Mouse (Mus musculus): ENCODE results near the gene Arsg. TPM values are rescaled to one million over a fixed set of nuclear protein-coding genes. Genes with fewer than 3 reads are reported as not detected.

The Arsg gene
- polyA plus RNA-seq, 1 experiment = 0.51 TPM

GRCm38 (mm10) chr11:109496996-109497714 lies 24.0 kb downstream of the Arsg start:
- TF ChIP-seq USF1 (IDR thresholded peaks at IDR 0.05; ENCODE audit: low read depth) (no peak), FOSL1 (IDR thresholded peaks at IDR 0.05; ENCODE audit: insufficient read depth, low read length, poor library complexity, severe bottlenecking) (no peak), MYOD1 (IDR thresholded peaks at IDR 0.05; ENCODE audit: control insufficient read depth, insufficient read length, low read depth) (no peak), MYOG (IDR thresholded peaks at IDR 0.05; ENCODE audit: control insufficient read depth, extremely low read depth, insufficient read length) (no peak), CEBPB (IDR thresholded peaks at IDR 0.05; ENCODE audit: low read depth) (no peak)
- Histone ChIP-seq H3K79me2 (ENCODE audit: control insufficient read depth, insufficient read depth) (no peaks in the 10 kb centered on the region), H3K36me3 (ENCODE audit: control insufficient read depth, insufficient read depth) (no peaks in the 10 kb centered on the region)

GRCm38 (mm10) chr11:109497990-109498389 lies 24.8 kb downstream of the Arsg start:
- TF ChIP-seq CTCF (IDR thresholded peaks at IDR 0.05; ENCODE audit: control insufficient read depth, insufficient read depth, insufficient read length) (no peak), CEBPB (IDR thresholded peaks at IDR 0.05; ENCODE audit: low read depth) (no peak), FOSL1 (IDR thresholded peaks at IDR 0.05; ENCODE audit: insufficient read depth, low read length, poor library complexity, severe bottlenecking) (no peak), MYOD1 (IDR thresholded peaks at IDR 0.05; ENCODE audit: control insufficient read depth, insufficient read length, low read depth) (no peak), MYOG (IDR thresholded peaks at IDR 0.05; ENCODE audit: control insufficient read depth, extremely low read depth, insufficient read length) (no peak), USF1 (IDR thresholded peaks at IDR 0.05; ENCODE audit: low read depth) (no peak), MAX (IDR thresholded peaks at IDR 0.05) (no peak)
- Histone ChIP-seq H3K4me3 (ENCODE audit: insufficient read depth, poor library complexity, severe bottlenecking) (no peak overlapping the region), H3K79me2 (ENCODE audit: control insufficient read depth, insufficient read depth) (no peaks in the 10 kb centered on the region), H3K36me3 (ENCODE audit: control insufficient read depth, insufficient read depth) (no peaks in the 10 kb centered on the region), H3ac (ENCODE audit: control insufficient read depth, insufficient read length, low read depth) (no peak overlapping the region), H3K79me3 (ENCODE audit: low read depth) (no peaks in the 10 kb centered on the region), H3K27me3 (ENCODE audit: control insufficient read depth, insufficient read depth, insufficient read length) (no peaks in the 10 kb centered on the region)

More at GRCm38 (mm10) chr11:109496996-109497714, 24.0 kb downstream of the Arsg start:
- no peak overlapping the region for H3K4me3 ChIP-seq (ENCODE audit: insufficient read depth, poor library complexity, severe bottlenecking)
- no peak overlapping the region for H3ac ChIP-seq (ENCODE audit: control insufficient read depth, insufficient read length, low read depth)
- no peaks in the 10 kb centered on the region for H3K79me3 ChIP-seq (ENCODE audit: low read depth)
- no peaks in the 10 kb centered on the region for H3K27me3 ChIP-seq (ENCODE audit: control insufficient read depth, insufficient read depth, insufficient read length)

- TF ChIP-seq CTCF (IDR thresholded peaks at IDR 0.05; ENCODE audit: control insufficient read depth, insufficient read depth, insufficient read length) (no peak), MYOG (IDR thresholded peaks at IDR 0.05; ENCODE audit: control insufficient read depth, extremely low read depth, insufficient read length) (no peak), FOSL1 (IDR thresholded peaks at IDR 0.05; ENCODE audit: insufficient read depth, low read length, poor library complexity, severe bottlenecking) (no peak), USF1 (IDR thresholded peaks at IDR 0.05; ENCODE audit: low read depth) (no peak), MYOD1 (IDR thresholded peaks at IDR 0.05; ENCODE audit: control insufficient read depth, insufficient read length, low read depth) (no peak), MAX (IDR thresholded peaks at IDR 0.05) (no peak), CEBPB (IDR thresholded peaks at IDR 0.05; ENCODE audit: low read depth) (no peak)
- H3ac ChIP-seq (ENCODE audit: control insufficient read depth, insufficient read length, low read depth) = no peak overlapping the region
- no peaks in the 10 kb centered on the region for H3K79me2 ChIP-seq (ENCODE audit: control insufficient read depth, insufficient read depth)
- H3K79me3 ChIP-seq (ENCODE audit: low read depth) = no peaks in the 10 kb centered on the region
- no peaks in the 10 kb centered on the region for H3K27me3 ChIP-seq (ENCODE audit: control insufficient read depth, insufficient read depth, insufficient read length)
- no peaks in the 10 kb centered on the region for H3K36me3 ChIP-seq (ENCODE audit: control insufficient read depth, insufficient read depth)
- H3K4me3 ChIP-seq (ENCODE audit: insufficient read depth, poor library complexity, severe bottlenecking) = no peak overlapping the region
These were observed 27.0 kb downstream of the Arsg start for GRCm38 (mm10) chr11:109500206-109500605.

GRCm38 (mm10) chr11:109504977-109505376 lies 31.8 kb downstream of the Arsg start:
- Histone ChIP-seq H3K27me3 (ENCODE audit: control insufficient read depth, insufficient read depth, insufficient read length) (no peaks in the 10 kb centered on the region), H3ac (ENCODE audit: control insufficient read depth, insufficient read length, low read depth) (no peak overlapping the region), H3K36me3 (ENCODE audit: control insufficient read depth, insufficient read depth) (no peaks in the 10 kb centered on the region), H3K79me2 (ENCODE audit: control insufficient read depth, insufficient read depth) (no peaks in the 10 kb centered on the region), H3K79me3 (ENCODE audit: low read depth) (no peaks in the 10 kb centered on the region), H3K4me3 (ENCODE audit: insufficient read depth, poor library complexity, severe bottlenecking) (no peak overlapping the region)
- TF ChIP-seq MYOD1 (IDR thresholded peaks at IDR 0.05; ENCODE audit: control insufficient read depth, insufficient read length, low read depth) = no peak
- TF ChIP-seq MAX (IDR thresholded peaks at IDR 0.05) = no peak
- no peak for TF ChIP-seq MYOG (IDR thresholded peaks at IDR 0.05; ENCODE audit: control insufficient read depth, extremely low read depth, insufficient read length)
- TF ChIP-seq FOSL1 (IDR thresholded peaks at IDR 0.05; ENCODE audit: insufficient read depth, low read length, poor library complexity, severe bottlenecking) = no peak
- TF ChIP-seq CEBPB (IDR thresholded peaks at IDR 0.05; ENCODE audit: low read depth) = no peak
- no peak for TF ChIP-seq USF1 (IDR thresholded peaks at IDR 0.05; ENCODE audit: low read depth)

- H3K4me3 ChIP-seq (ENCODE audit: insufficient read depth, poor library complexity, severe bottlenecking) = no peak overlapping the region
- H3K36me3 ChIP-seq (ENCODE audit: control insufficient read depth, insufficient read depth) = no peaks in the 10 kb centered on the region
- H3K79me2 ChIP-seq (ENCODE audit: control insufficient read depth, insufficient read depth) = no peaks in the 10 kb centered on the region
- no peak overlapping the region for H3ac ChIP-seq (ENCODE audit: control insufficient read depth, insufficient read length, low read depth)
- no peaks in the 10 kb centered on the region for H3K27me3 ChIP-seq (ENCODE audit: control insufficient read depth, insufficient read depth, insufficient read length)
- H3K79me3 ChIP-seq (ENCODE audit: low read depth) = no peaks in the 10 kb centered on the region
- TF ChIP-seq MYOG (IDR thresholded peaks at IDR 0.05; ENCODE audit: control insufficient read depth, extremely low read depth, insufficient read length) = no peak
- TF ChIP-seq FOSL1 (IDR thresholded peaks at IDR 0.05; ENCODE audit: insufficient read depth, low read length, poor library complexity, severe bottlenecking) = no peak
- no peak for TF ChIP-seq MYOD1 (IDR thresholded peaks at IDR 0.05; ENCODE audit: control insufficient read depth, insufficient read length, low read depth)
- no peak for TF ChIP-seq MAX (IDR thresholded peaks at IDR 0.05)
These were observed 32.6 kb downstream of the Arsg start for GRCm38 (mm10) chr11:109505823-109506222.

- H3K36me3 ChIP-seq (ENCODE audit: control insufficient read depth, insufficient read depth) = no peaks in the 10 kb centered on the region
- TF ChIP-seq MYOG (IDR thresholded peaks at IDR 0.05; ENCODE audit: control insufficient read depth, extremely low read depth, insufficient read length) (no peak), CTCF (IDR thresholded peaks at IDR 0.05; ENCODE audit: control insufficient read depth, insufficient read depth, insufficient read length) (no peak), USF1 (IDR thresholded peaks at IDR 0.05; ENCODE audit: low read depth) (no peak)
- H3K4me3 ChIP-seq (ENCODE audit: insufficient read depth, poor library complexity, severe bottlenecking) = no peak overlapping the region
- no peaks in the 10 kb centered on the region for H3K79me2 ChIP-seq (ENCODE audit: control insufficient read depth, insufficient read depth)
- H3ac ChIP-seq (ENCODE audit: control insufficient read depth, insufficient read length, low read depth) = no peak overlapping the region
- H3K79me3 ChIP-seq (ENCODE audit: low read depth) = no peaks in the 10 kb centered on the region
- H3K27me3 ChIP-seq (ENCODE audit: control insufficient read depth, insufficient read depth, insufficient read length) = no peaks in the 10 kb centered on the region
These were observed 33.9 kb downstream of the Arsg start for GRCm38 (mm10) chr11:109507068-109507467.
